Mouse (Mus musculus) midbrain, embryonic 16.5 days (tissue): ENCODE results near the gene Naaladl1. TPM values are rescaled to one million over a fixed set of nuclear protein-coding genes. Genes with fewer than 3 reads are reported as not detected.

Experiments used
- ATAC-seq: fragments of 200-750 bp; cut with Nextera tagmentation; 2 replicates; pipeline ENCODE4 v1.8.0; 2017; ENCODE audit warnings: moderate TSS enrichment
- H3K27ac ChIP-seq: fragments of 300-500 bp; sonication (generic); 2 replicates; pipeline ENCODE4 v1.5.1; 2014; ENCODE audit warnings: mild to moderate bottlenecking, low read length, mixed read lengths
- H3K27me3 ChIP-seq: fragments of 300-500 bp; sonication (generic); 2 replicates; pipeline ENCODE4 v1.6.1; 2014; ENCODE audit warnings: low read depth, low read length, mixed read lengths; ENCODE audit not compliant: control insufficient read depth, insufficient read depth
- H3K36me3 ChIP-seq: fragments of 300-500 bp; sonication (generic); 2 replicates; pipeline ENCODE4 v1.6.1; 2014; ENCODE audit warnings: mild to moderate bottlenecking, low read length, moderate library complexity, mixed read lengths; ENCODE audit not compliant: control insufficient read depth, insufficient read depth
- H3K4me1 ChIP-seq: fragments of 300-500 bp; sonication (generic); 2 replicates; pipeline ENCODE4 v1.6.1; 2014; ENCODE audit warnings: mild to moderate bottlenecking, low read length, mixed read lengths; ENCODE audit not compliant: control insufficient read depth, insufficient read depth
- H3K4me2 ChIP-seq: fragments of 300-500 bp; sonication (generic); 2 replicates; pipeline ENCODE4 v1.6.1; 2014; ENCODE audit warnings: mild to moderate bottlenecking, low read length, mixed read lengths
- H3K4me3 ChIP-seq: fragments of 300-500 bp; sonication (generic); 2 replicates; pipeline ENCODE4 v1.5.1; 2014; ENCODE audit warnings: low read depth, mild to moderate bottlenecking, low read length, moderate library complexity, mixed read lengths
- H3K9ac ChIP-seq: fragments of 300-500 bp; sonication (generic); 2 replicates; pipeline ENCODE4 v1.6.1; 2014; ENCODE audit warnings: low read depth, low read length, mixed read lengths
- H3K9me3 ChIP-seq: fragments of 300-500 bp; sonication (generic); replicated peaks from 2 replicates; pipeline ENCODE4 v1.6.1; 2014; ENCODE audit warnings: mild to moderate bottlenecking, low read length, mixed read lengths; ENCODE audit not compliant: control insufficient read depth, poor library complexity, severe bottlenecking
- WGBS: fragments of 180-500 bp; shearing (Covaris S2); extraction: QIAGEN DNeasy Blood & Tissue Kit; methylation state at CpG from one replicate; pipeline ENCODE4 v1.1.7; 2014; 5-methylcytosine and 5-hydroxymethylcytosine counted together
- polyA plus RNA-seq: library from polyadenylated mRNA; unstranded; fragments of >200 nt; fragmentation: Nextera tagmentation; extraction: Ambion mirVana; gene quantifications from 2 replicates; pipeline ENCODE4 v1.2.1, GENCODE M21; 2015

Naaladl1 gene
- polyA plus RNA-seq = 0.25 and 0.26 TPM in 2 replicates

DNA sequence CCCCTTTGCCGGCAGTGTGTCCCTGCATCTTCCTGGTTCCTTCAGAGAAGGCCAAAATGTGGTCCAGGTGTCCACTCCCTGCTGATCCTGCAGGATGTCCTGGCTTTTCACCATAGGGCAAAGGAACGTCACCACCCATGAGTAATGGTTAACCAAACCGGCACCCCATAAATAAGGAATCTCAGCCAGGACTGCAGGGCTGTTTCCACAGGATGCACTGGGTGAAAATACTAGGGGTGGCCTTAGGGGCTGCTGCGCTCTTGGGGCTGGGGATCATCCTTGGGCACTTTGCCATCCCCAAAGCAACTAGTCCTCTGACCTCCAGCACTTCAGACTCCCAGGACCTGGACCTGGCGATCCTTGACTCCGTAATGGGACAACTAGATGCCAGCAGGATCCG lies at the start of gene Naaladl1:
Gene Naaladl1 (plus strand): TSS at position 197 of the 400 bp plus-strand sequence.
- Histone ChIP-seq H3K9me3 (no peaks in the 10 kb centered on the region), H3K27me3 (no peaks in the 10 kb centered on the region), H3K27ac (no peak within 1 kb of the TSS), H3K4me2 (no peak within 1 kb of the TSS), H3K36me3 (no peaks in the 10 kb centered on the region), H3K9ac (no peak within 1 kb of the TSS), H3K4me3 (no peak within 1 kb of the TSS), H3K4me1 (no peaks in the 10 kb centered on the region)
- 88% methylated on average over 7 of the region's 7 CpGs for WGBS
- ATAC-seq = no peak

DNA sequence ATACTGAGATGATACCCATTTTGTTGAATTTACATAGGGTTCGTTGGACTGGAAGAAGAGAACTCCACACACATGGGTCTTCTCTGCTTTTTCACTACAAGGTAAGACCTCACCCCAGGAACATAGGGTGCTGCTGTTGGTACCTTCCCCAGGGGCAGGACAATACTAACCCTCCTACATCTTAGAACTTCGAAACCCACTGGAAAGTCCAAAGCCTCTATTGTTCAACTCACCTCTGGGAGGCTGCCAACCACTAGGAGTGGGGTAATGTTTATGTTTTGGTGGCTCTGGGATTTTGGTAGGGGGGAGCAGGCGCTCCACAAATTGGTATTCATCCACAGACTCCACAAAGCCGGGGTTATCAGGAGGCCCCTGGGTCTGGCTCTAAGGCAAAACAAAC lies 48.9 kb upstream of the Naaladl1 start:
- Histone ChIP-seq H3K4me3 (peak overlapping the region; percentile 67), H3K36me3 (peaks cover 22% of the 10 kb centered on the region), H3K4me1 (peaks cover 24% of the 10 kb centered on the region), H3K4me2 (peak overlapping the region; percentile 88), H3K27me3 (no peaks in the 10 kb centered on the region), H3K27ac (no peak overlapping the region), H3K9ac (peak overlapping the region; percentile 68), H3K9me3 (no peaks in the 10 kb centered on the region)
- no peak for ATAC-seq
- WGBS = 50% methylated on average over 4 of the region's 4 CpGs

DNA sequence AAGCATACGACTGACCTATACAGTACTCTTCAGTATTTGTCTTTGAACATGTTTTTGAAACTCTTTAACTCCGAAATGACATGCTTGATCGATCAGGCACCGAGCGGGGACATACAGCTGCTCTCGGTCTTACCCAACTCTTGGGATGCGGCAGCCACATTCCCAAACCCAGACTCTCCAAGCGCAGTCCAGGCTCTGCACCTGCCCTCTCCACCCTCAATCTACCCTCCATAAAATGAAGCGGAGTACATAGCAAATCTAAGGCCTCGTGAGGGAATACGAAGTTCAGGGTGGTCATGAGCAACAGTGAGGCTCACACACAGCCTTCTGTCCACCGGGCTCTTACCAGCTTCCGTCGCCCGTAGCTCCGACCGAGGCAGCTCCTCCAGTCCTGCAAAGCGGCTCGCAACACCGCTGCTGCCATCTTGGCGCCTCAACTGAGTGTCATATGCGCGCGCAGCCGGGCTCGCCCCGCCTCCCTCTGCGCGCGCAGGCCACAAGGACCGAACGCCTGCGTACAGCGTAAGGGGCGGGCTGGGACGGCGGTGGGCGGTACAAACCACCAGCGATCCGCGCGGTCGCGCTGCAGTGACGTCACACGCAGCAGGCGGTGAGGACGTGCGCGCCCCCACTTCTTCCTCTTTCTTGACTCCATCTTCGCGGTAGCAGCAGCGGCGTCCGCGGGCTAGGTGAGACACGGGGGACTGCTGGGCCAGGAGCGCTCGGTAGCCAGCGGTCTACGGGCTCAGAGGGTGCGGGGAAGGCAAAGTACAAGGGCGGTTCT lies 48.1 kb upstream of the Naaladl1 start, which contains the start of the genes Mrpl49 and Fau:
Gene Mrpl49 (minus strand): TSS at position 473 of the 784 bp plus-strand sequence.
Gene Fau (plus strand): TSS at position 532 of the 784 bp plus-strand sequence.
- H3K9me3 ChIP-seq = no peaks in the 10 kb centered on the region
- H3K4me3 ChIP-seq = peak within 1 kb of the TSS; percentile 67
- peaks cover 18% of the 10 kb centered on the region for H3K36me3 ChIP-seq
- no peaks in the 10 kb centered on the region for H3K27me3 ChIP-seq
- WGBS = under 1% methylated on average over 62 of the region's 63 CpGs
- ATAC-seq = peak; percentile 79
- peaks cover 31% of the 10 kb centered on the region for H3K4me1 ChIP-seq
- H3K27ac ChIP-seq = peak within 1 kb of the TSS; percentile 86
- H3K9ac ChIP-seq = peak within 1 kb of the TSS; percentile 91
- H3K4me2 ChIP-seq = peak within 1 kb of the TSS; percentile 88

DNA sequence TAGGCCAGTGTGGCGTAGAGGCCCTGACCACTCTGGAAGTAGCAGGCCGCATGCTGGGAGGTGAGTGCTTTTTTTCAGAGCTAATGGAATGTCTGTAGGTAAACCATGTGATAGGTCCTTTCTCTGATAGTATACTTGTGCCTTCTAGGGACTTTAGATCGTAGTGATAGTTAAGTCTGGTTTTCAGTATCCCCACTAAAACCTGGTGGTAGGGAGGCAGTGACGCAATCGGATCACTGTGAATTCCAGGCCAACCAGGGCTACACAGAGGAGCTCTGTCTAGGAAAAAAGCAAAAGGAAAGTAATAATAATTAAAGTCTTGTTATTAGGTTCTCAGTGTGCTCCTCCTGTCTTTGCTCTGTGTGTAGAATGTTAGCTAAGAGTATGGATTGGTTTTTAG lies 47.1 kb upstream of the Naaladl1 start:
- no peak for ATAC-seq
- peak overlapping the region; percentile 88 for H3K4me2 ChIP-seq
- H3K36me3 ChIP-seq = peaks cover 11% of the 10 kb centered on the region
- WGBS = 41% methylated on average over 5 of the region's 5 CpGs
- peak overlapping the region; percentile 67 for H3K4me3 ChIP-seq
- H3K27me3 ChIP-seq = no peaks in the 10 kb centered on the region
- H3K9ac ChIP-seq = peak overlapping the region; percentile 91
- peaks cover 38% of the 10 kb centered on the region for H3K4me1 ChIP-seq
- no peaks in the 10 kb centered on the region for H3K9me3 ChIP-seq
- no peak overlapping the region for H3K27ac ChIP-seq

DNA sequence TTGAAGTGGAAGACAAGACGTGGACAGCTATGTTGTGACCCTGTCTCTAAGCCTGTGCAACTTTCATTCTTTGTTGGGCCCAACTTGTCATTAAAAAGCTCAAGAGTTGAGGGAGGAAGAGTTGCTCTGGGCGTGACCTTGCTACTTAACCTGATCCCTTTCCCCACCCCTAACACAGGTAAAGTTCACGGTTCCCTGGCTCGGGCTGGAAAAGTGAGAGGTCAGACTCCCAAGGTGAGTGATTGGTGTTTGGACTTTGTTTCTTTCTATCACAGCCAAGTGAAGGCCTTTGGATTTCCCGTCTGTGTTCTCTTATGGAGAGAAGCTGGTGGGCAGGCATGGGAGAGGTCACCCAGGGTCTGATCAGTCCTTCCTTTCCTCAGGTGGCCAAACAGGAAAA lies 46.6 kb upstream of the Naaladl1 start:
- Histone ChIP-seq H3K27ac (no peak overlapping the region), H3K4me1 (peaks cover 38% of the 10 kb centered on the region), H3K27me3 (no peaks in the 10 kb centered on the region), H3K4me3 (no peak overlapping the region; the same call in 1 of the 2 replicates), H3K36me3 (peaks cover 7% of the 10 kb centered on the region), H3K4me2 (peak overlapping the region; percentile 88), H3K9ac (no peak overlapping the region), H3K9me3 (no peaks in the 10 kb centered on the region)
- ATAC-seq = no peak
- WGBS = 91% methylated on average over 5 of the region's 5 CpGs

DNA sequence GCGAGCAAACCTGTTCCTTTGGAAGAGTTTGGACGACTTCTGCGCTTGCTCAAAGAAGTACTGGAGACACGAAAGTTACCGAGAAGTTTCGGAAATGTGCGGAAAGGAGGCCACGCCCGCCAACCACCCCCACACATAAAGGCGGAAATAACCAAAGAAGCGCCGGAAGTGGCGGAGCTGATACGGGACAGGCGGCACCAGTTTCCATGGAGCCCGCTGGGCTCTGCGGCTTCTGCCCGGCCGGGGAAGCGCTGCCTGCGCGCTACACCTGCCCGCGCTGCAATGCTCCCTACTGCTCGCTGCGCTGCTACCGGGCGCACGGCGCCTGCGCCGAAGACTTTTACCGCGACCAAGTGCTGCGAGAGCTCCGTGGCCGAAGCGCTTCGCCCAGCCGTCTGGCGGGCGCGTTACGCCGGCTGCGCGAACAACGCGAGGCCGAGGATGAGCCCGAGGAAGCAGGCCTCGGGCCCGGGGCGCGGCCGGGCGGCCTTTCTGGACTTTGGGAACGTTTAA lies 44.5 kb upstream of the Naaladl1 start, which contains the start of gene Znhit2:
Gene Znhit2 (plus strand): TSS at position 172 of the 513 bp plus-strand sequence.
- H3K36me3 ChIP-seq = no peaks in the 10 kb centered on the region
- no peaks in the 10 kb centered on the region for H3K27me3 ChIP-seq
- peak within 1 kb of the TSS; percentile 98 for H3K9ac ChIP-seq
- H3K4me3 ChIP-seq = peak within 1 kb of the TSS; percentile 88
- peaks cover 45% of the 10 kb centered on the region for H3K4me1 ChIP-seq
- WGBS = under 1% methylated on average over 57 of the region's 58 CpGs
- no peaks in the 10 kb centered on the region for H3K9me3 ChIP-seq
- peak within 1 kb of the TSS; percentile 92 for H3K27ac ChIP-seq
- ATAC-seq = peak; percentile 76
- H3K4me2 ChIP-seq = peak within 1 kb of the TSS; percentile 100

DNA sequence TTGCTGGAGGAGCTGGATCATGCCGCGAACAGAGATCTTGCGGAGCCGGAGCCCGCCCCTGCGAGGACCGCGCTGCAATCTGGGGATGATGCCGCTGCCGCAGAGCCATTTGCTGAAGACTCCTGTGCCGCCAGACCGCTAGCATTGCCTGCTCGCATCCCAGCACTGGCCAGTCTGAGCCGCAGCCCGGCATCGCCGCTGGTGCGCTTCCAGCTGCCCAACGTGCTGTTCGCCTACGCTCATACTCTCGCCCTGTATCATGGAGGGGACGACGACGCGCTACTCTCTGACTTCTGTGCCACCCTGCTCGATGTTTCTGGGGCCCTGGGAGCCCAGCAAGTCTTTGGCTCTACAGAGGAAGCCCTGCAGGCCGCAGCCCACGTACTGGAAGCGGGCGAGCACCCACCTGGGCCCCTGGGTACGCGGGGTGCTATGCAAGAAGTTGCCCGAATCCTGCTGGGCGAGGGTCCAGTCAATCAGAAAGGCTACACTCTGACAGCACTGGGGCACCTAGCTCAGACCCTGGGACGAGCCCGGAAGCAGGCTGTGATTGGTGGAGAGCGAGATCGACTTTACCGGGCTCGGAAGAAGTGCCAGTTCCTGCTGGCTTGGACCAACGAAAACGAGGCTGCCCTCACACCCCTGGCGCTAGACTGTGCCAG lies 43.8 kb upstream of the Naaladl1 start:
- Histone ChIP-seq H3K36me3 (no peaks in the 10 kb centered on the region), H3K27me3 (no peaks in the 10 kb centered on the region), H3K9me3 (no peaks in the 10 kb centered on the region), H3K4me2 (peak overlapping the region; percentile 100), H3K4me3 (peak overlapping the region; percentile 88), H3K4me1 (peaks cover 45% of the 10 kb centered on the region), H3K9ac (peak overlapping the region; percentile 98), H3K27ac (peak overlapping the region; percentile 92)
- 2% methylated on average over 44 of the region's 44 CpGs for WGBS
- no peak for ATAC-seq

DNA sequence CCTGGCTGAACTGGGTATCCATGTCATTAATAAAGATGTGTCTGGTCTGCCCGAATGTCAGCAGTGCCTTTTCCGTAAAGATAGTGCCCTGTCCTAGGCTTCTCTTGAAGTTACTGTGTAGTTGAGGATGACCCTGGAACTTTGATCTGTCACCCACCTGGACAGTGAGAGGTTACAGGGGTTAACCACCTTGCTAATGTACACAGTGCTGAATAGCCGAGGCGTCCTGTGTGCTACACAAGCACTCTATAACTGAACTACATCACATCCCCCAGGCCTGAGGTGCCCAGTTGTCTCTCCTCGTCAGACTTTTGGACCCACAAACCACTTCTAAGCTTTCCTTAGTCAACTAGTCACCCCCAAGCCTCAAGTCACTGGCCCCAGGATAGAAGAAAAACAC lies 43.2 kb upstream of the Naaladl1 start:
- Histone ChIP-seq H3K36me3 (no peaks in the 10 kb centered on the region), H3K27me3 (no peaks in the 10 kb centered on the region), H3K9ac (peak overlapping the region; percentile 98), H3K4me1 (peaks cover 42% of the 10 kb centered on the region), H3K27ac (no peak overlapping the region), H3K4me3 (peak overlapping the region; percentile 88), H3K4me2 (peak overlapping the region; percentile 100), H3K9me3 (no peaks in the 10 kb centered on the region)
- ATAC-seq = no peak
- 67% methylated on average over 5 of the region's 5 CpGs for whole genome bisulfite sequencing
